Mouse (Mus musculus): ENCODE measurements around the gene Lce1k. TPM values are rescaled to one million over a fixed set of nuclear protein-coding genes. Genes with fewer than 3 reads are reported as not detected.

Gene Lce1k
- polyA plus RNA-seq, 1 experiment from 2014 or later = not detected

DNA sequence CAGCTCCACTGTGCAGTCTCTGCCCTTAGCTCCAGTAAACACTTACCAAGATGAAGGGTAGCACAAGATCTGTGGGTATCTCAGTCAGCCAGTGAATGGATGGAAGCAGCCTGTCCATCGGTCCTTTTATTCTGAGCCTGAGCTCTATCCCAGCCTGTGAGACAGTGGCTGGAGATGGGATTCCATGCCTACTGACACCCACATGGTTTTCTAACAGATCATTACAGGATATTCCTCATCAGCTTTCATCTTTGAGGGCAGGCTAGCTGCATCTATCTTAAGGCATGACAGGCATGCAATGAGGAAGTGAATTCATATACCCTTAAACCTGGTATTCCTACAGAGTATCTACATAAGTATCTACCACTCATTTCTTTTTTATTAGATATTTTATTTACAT is 42.7 kb downstream of the Lce1k start, which contains the start of gene Lce1h:
Lce1h (minus strand) TSS at position 101 of the 400 bp plus-strand sequence.
- H3K27ac ChIP-seq (ENCODE audit: low read length) = no peak within 1 kb of the TSS
- no peaks in the 10 kb centered on the region for H3K4me1 ChIP-seq (ENCODE audit: control insufficient read depth, insufficient read depth, low read length)
- H3K27me3 ChIP-seq (ENCODE audit: control insufficient read depth, insufficient read depth, low read length) = no peaks in the 10 kb centered on the region
- no peak within 1 kb of the TSS for H3K4me2 ChIP-seq (ENCODE audit: low read depth, low read length)
- H3K9ac ChIP-seq (ENCODE audit: low read length) = no peak within 1 kb of the TSS
- no peaks in the 10 kb centered on the region for H3K36me3 ChIP-seq (ENCODE audit: control insufficient read depth, insufficient read depth)
- WGBS = 90% methylated on average over 1 of the region's 1 CpGs
- no peak within 1 kb of the TSS for H3K4me3 ChIP-seq (ENCODE audit: low read length)
- no peak for ATAC-seq (replicated peaks; ENCODE audit: extremely low read depth, insufficient read depth, low FRiP score)
- H3K9me3 ChIP-seq (replicated peaks; ENCODE audit: control insufficient read depth, low read length) = no peaks in the 10 kb centered on the region

Other genes with a start within 250 kb of the Lce1k start
- 0.14 TPM in 1 of 2 replicates, not detected in the other for gene Ivl, start 234.2 kb downstream of the Lce1k start, polyA plus RNA-seq (2015; fragmentation: Nextera tagmentation; extraction: Ambion mirVana)
- gene Smcp, start 218.9 kb downstream of the Lce1k start, polyA plus RNA-seq (2015; fragmentation: Nextera tagmentation; extraction: Ambion mirVana) = not detected in 2 replicates
- gene 2210017I01Rik, start 200.4 kb downstream of the Lce1k start, polyA plus RNA-seq (2015; fragmentation: Nextera tagmentation; extraction: Ambion mirVana) = not detected in 2 replicates
- not detected in 2 replicates for gene Lce6a, start 186.2 kb downstream of the Lce1k start, polyA plus RNA-seq (2015; fragmentation: Nextera tagmentation; extraction: Ambion mirVana)
- gene Lce1a1, start 159.6 kb downstream of the Lce1k start, polyA plus RNA-seq (2015; fragmentation: Nextera tagmentation; extraction: Ambion mirVana) = not detected in 2 replicates
- gene Lce1b, start 151.0 kb downstream of the Lce1k start, polyA plus RNA-seq (2015; fragmentation: Nextera tagmentation; extraction: Ambion mirVana) = not detected in 2 replicates
- not detected in 2 replicates for gene Lce1a2, start 137.6 kb downstream of the Lce1k start, polyA plus RNA-seq (2015; fragmentation: Nextera tagmentation; extraction: Ambion mirVana)
- not detected in 2 replicates for gene Lce1c, start 128.6 kb downstream of the Lce1k start, polyA plus RNA-seq (2015; fragmentation: Nextera tagmentation; extraction: Ambion mirVana)
- not detected in 2 replicates for gene Lce1d, start 120.7 kb downstream of the Lce1k start, polyA plus RNA-seq (2015; fragmentation: Nextera tagmentation; extraction: Ambion mirVana)
- gene Lce1e, start 98.8 kb downstream of the Lce1k start, polyA plus RNA-seq (2015; fragmentation: Nextera tagmentation; extraction: Ambion mirVana) = not detected in 2 replicates
- not detected in 2 replicates for gene Lce1f, start 87.5 kb downstream of the Lce1k start, polyA plus RNA-seq (2015; fragmentation: Nextera tagmentation; extraction: Ambion mirVana)
- not detected in 2 replicates for gene Gm38119, start 68.8 kb downstream of the Lce1k start, polyA plus RNA-seq (2015; fragmentation: Nextera tagmentation; extraction: Ambion mirVana)
- 0.16 TPM in 1 of 2 replicates, not detected in the other for gene Lce1g, start 55.6 kb downstream of the Lce1k start, polyA plus RNA-seq (2015; fragmentation: Nextera tagmentation; extraction: Ambion mirVana)
- gene Lce1h, start 42.8 kb downstream of the Lce1k start, polyA plus RNA-seq (2015; fragmentation: Nextera tagmentation; extraction: Ambion mirVana) = not detected in 2 replicates
- gene Lce1i, start 29.0 kb downstream of the Lce1k start, polyA plus RNA-seq (2015; fragmentation: Nextera tagmentation; extraction: Ambion mirVana) = not detected in 2 replicates
- gene Lce1j, start 17.4 kb downstream of the Lce1k start, polyA plus RNA-seq (2015; fragmentation: Nextera tagmentation; extraction: Ambion mirVana) = not detected in 2 replicates
- 0.08 TPM in 1 of 2 replicates, not detected in the other for gene Kprp, start 19.4 kb upstream of the Lce1k start, polyA plus RNA-seq (2015; fragmentation: Nextera tagmentation; extraction: Ambion mirVana)
- gene Lce1l, start 43.4 kb upstream of the Lce1k start, polyA plus RNA-seq (2015; fragmentation: Nextera tagmentation; extraction: Ambion mirVana) = not detected in 2 replicates
- not detected in 2 replicates for gene 2310050C09Rik, start 62.3 kb upstream of the Lce1k start, polyA plus RNA-seq (2015; fragmentation: Nextera tagmentation; extraction: Ambion mirVana)
- not detected in 2 replicates for gene Lce3a, start 118.3 kb upstream of the Lce1k start, polyA plus RNA-seq (2015; fragmentation: Nextera tagmentation; extraction: Ambion mirVana)
- gene Lce3b, start 125.1 kb upstream of the Lce1k start, polyA plus RNA-seq (2015; fragmentation: Nextera tagmentation; extraction: Ambion mirVana) = not detected in 2 replicates
- gene Lce3c, start 136.6 kb upstream of the Lce1k start, polyA plus RNA-seq (2015; fragmentation: Nextera tagmentation; extraction: Ambion mirVana) = not detected in 2 replicates
- not detected in 2 replicates for gene Lce3d, start 149.5 kb upstream of the Lce1k start, polyA plus RNA-seq (2015; fragmentation: Nextera tagmentation; extraction: Ambion mirVana)
- gene Lce3e, start 159.2 kb upstream of the Lce1k start, polyA plus RNA-seq (2015; fragmentation: Nextera tagmentation; extraction: Ambion mirVana) = not detected in 2 replicates
- not detected in 2 replicates for gene Lce3f, start 184.3 kb upstream of the Lce1k start, polyA plus RNA-seq (2015; fragmentation: Nextera tagmentation; extraction: Ambion mirVana)
- gene Crct1, start 207.8 kb upstream of the Lce1k start, polyA plus RNA-seq (2015; fragmentation: Nextera tagmentation; extraction: Ambion mirVana) = 0.28 TPM in 1 of 2 replicates, not detected in the other
- gene Lce1m, start 211.2 kb upstream of the Lce1k start, polyA plus RNA-seq (2015; fragmentation: Nextera tagmentation; extraction: Ambion mirVana) = not detected in 2 replicates